Mouse (Mus musculus) stomach, postnatal 0 days (tissue): ENCODE measurements around the gene Zc2hc1b. TPM values are rescaled to one million over a fixed set of nuclear protein-coding genes. Genes with fewer than 3 reads are reported as not detected.

Experiments used
- ATAC-seq: fragments of 200-750 bp; cut with Nextera tagmentation; 2 replicates; pipeline ENCODE4 v1.8.0; 2017; ENCODE audit not compliant: low FRiP score, low TSS enrichment
- DNase-seq: peaks from one replicate; pipeline ENCODE4 v3.0.0-alpha.2; 2016; ENCODE audit warnings: low spot score
- H3K27ac ChIP-seq: fragments of 300-500 bp; sonication (generic); replicated peaks from 2 replicates; pipeline ENCODE4 v1.5.1; 2014; ENCODE audit warnings: mild to moderate bottlenecking, control low read depth
- H3K27me3 ChIP-seq: fragments of 300-500 bp; sonication (generic); 2 replicates; pipeline ENCODE4 v1.6.1; 2014; ENCODE audit warnings: low read length; ENCODE audit not compliant: control insufficient read depth, insufficient read depth
- H3K36me3 ChIP-seq: fragments of 300-500 bp; sonication (generic); 2 replicates; pipeline ENCODE4 v1.6.1; 2014; ENCODE audit warnings: low read length, mixed read lengths; ENCODE audit not compliant: control insufficient read depth, insufficient read depth
- H3K4me1 ChIP-seq: fragments of 300-500 bp; sonication (generic); replicated peaks from 2 replicates; pipeline ENCODE4 v1.6.1; 2014; ENCODE audit warnings: antibody characterized with exemption; ENCODE audit not compliant: control insufficient read depth, insufficient read depth
- H3K4me2 ChIP-seq: fragments of 300-500 bp; sonication (generic); replicated peaks from 2 replicates; pipeline ENCODE4 v1.6.1; 2014; ENCODE audit warnings: low read depth, mild to moderate bottlenecking, control low read depth, moderate library complexity
- H3K4me3 ChIP-seq: fragments of 300-500 bp; sonication (generic); 2 replicates; pipeline ENCODE4 v1.5.1; 2014; ENCODE audit warnings: low read depth, low read length, control low read depth
- H3K9ac ChIP-seq: fragments of 300-500 bp; sonication (generic); 2 replicates; pipeline ENCODE4 v1.6.1; 2014; ENCODE audit warnings: mild to moderate bottlenecking, low read length, control low read depth, mixed read lengths
- H3K9me3 ChIP-seq: fragments of 300-500 bp; sonication (generic); 2 replicates; pipeline ENCODE4 v1.6.1; 2016; ENCODE audit warnings: low read length; ENCODE audit not compliant: control insufficient read depth
- CTCF ChIP-seq: IDR thresholded peaks from 2 replicates; pipeline ENCODE4 v1.5.1; 2016; ENCODE audit warnings: antibody characterized with exemption, low read depth, mild to moderate bottlenecking, moderate library complexity
- EP300 ChIP-seq: optimal IDR thresholded peaks from 2 replicates; pipeline ENCODE3; 2016; ENCODE audit warnings: antibody characterized with exemption
- WGBS: fragments of 180-500 bp; shearing (Covaris S2); extraction: QIAGEN DNeasy Blood & Tissue Kit; methylation state at CpG from one replicate; pipeline ENCODE4 v1.1.7; 2014; 5-methylcytosine and 5-hydroxymethylcytosine counted together
- polyA plus RNA-seq: library from polyadenylated mRNA; unstranded; fragments of >200 nt; fragmentation: Nextera tagmentation; extraction: Ambion mirVana; gene quantifications from 2 replicates; pipeline ENCODE4 v1.2.1, GENCODE M21; 2015

Zc2hc1b gene
- polyA plus RNA-seq, 1 experiment from 2014 or later: not detected

DNA sequence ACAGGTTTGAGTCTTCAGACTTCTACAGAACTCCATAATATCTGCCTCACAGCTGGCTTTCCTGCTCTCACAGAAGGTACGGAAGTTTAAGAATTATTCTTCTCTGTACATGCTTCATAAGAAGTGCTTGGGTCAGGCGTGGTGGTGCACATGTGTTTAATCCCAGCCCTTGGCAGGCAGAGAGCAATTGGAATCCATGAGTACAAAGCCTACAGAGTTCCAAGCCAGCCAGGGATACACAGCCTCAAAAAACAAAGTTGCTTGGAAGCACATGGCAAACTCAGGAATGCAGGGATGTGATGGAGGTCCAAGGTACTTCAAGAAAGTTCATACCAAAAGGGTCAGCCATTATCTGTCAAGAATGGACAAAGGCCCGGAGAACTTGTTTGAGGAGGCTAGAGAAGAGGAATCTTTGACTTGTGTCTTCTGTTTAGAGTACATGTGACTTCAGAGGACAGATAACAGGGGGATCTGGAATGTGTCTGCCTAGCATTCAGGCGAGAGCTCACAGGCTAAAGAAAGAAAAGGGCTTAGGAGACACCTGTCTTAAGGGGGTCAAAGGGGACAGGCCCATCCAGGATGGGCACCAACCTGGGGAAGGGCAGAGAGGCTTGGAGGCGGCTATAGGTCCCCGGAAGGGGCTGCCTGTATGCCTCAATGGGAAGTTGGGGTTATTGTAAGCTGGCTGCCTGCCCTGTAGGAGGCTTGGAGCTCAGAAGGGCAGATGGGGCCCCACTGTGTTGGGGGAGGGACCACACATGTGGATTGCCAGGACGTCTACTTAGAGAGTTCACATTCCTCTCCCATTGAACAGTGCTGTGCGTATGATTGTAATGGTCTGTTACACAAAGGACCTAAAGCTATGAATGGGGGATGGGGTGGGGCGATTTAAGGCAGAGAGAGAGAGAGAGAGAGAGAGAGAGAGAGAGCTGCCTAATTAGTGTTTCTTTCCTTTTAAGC is 60.8 kb downstream of the Zc2hc1b start:
- Histone ChIP-seq H3K36me3 (no peaks in the 10 kb centered on the region), H3K9me3 (no peaks in the 10 kb centered on the region), H3K27me3 (no peaks in the 10 kb centered on the region), H3K4me2 (no peak overlapping the region), H3K9ac (no peak overlapping the region), H3K4me3 (no peak overlapping the region), H3K4me1 (peaks cover 4% of the 10 kb centered on the region), H3K27ac (0 out of 2 replicates have a peak overlapping the region, but pooled peaks have one; percentile 35)
- TF ChIP-seq CTCF (no peak), EP300 (no peak)
- WGBS: 49% methylated on average over 9 of the region's 9 CpGs
- no peak; the same call in 1 of the 2 replicates for ATAC-seq
- no peak for DNase-seq

DNA sequence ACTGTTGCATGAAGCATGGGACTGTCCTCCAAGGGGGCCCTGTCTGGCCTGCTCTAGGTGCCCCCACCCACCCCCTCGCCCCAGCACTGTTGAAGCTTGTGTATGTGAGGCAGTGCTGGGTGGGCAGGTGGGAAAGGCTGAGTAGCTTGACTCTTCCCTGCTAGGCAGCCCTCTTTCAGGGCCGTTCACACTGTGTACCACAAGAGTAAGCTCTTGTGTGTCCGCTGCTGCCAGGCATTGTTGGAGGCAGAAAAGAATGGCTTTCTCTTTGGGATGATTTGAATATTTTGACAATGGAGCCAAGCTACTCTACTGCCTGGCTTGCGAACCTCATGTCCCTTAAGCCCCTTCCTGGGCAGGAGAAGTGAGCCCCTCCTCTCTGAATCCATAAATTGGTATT is 62.8 kb downstream of the Zc2hc1b start:
- Histone ChIP-seq H3K4me3 (no peak overlapping the region), H3K27me3 (no peaks in the 10 kb centered on the region), H3K4me2 (no peak overlapping the region), H3K9ac (no peak overlapping the region), H3K36me3 (no peaks in the 10 kb centered on the region), H3K9me3 (no peaks in the 10 kb centered on the region), H3K4me1 (peaks cover 4% of the 10 kb centered on the region), H3K27ac (no peak overlapping the region)
- 79% methylated on average over 4 of the region's 4 CpGs for WGBS
- ATAC-seq (no peak), DNase-seq (no peak)
- no peak for TF ChIP-seq EP300
- TF ChIP-seq CTCF: no peak

DNA sequence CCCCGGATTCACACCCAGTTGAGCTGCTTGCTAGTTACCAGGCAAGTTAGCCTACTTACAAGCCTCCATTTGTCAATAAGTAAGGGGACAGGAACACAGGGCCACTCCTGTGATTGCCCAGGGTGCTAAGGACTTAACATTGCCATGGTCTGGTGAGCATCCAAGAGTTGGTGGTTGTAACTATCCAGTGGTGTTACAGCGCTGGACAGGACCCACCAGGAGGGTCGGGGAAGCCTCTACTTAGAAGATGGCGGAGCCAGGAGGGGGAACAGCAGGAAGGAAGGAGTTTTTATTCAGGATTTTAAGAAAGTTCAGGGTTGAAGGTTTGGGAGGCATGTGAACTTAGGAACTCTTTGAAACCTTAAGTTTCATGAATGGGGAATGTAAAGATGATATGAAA is 64.2 kb downstream of the Zc2hc1b start:
- peaks cover 4% of the 10 kb centered on the region for H3K4me1 ChIP-seq
- DNase-seq (no peak), ATAC-seq (0 out of 2 replicates have a peak, but pooled peaks have one; percentile 30)
- no peak overlapping the region for H3K4me2 ChIP-seq
- no peaks in the 10 kb centered on the region for H3K9me3 ChIP-seq
- H3K4me3 ChIP-seq: no peak overlapping the region
- H3K27ac ChIP-seq: no peak overlapping the region
- no peaks in the 10 kb centered on the region for H3K36me3 ChIP-seq
- no peak for TF ChIP-seq EP300
- H3K9ac ChIP-seq: no peak overlapping the region
- no peaks in the 10 kb centered on the region for H3K27me3 ChIP-seq
- WGBS: 82% methylated on average over 4 of the region's 4 CpGs

DNA sequence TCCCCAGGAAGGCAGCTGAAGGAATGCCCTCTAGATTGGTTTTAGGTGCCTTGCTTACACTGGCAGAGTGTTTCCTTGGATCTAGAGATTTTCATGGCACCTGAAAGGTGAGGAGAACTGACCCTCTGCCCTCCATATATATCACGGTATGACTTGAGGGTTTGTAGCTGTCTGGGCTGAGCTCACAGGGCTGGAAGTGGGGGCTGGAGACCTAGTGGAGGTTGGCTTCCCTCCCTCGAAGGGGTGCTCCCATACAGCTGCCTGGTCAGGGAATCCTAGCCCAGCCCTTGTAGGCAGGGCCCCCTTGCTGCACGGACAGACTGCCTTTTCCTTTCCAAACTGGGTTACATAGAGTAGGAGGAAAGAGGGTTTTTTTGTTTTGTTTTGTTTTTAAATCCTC is 65.0 kb downstream of the Zc2hc1b start:
- no peaks in the 10 kb centered on the region for H3K27me3 ChIP-seq
- no peak overlapping the region for H3K9ac ChIP-seq
- H3K4me3 ChIP-seq: no peak overlapping the region
- ATAC-seq: peak; percentile 33; the same call in 1 of the 2 replicates
- H3K27ac ChIP-seq: 0 out of 2 replicates have a peak overlapping the region, but pooled peaks have one; percentile 56
- no peak overlapping the region for H3K4me2 ChIP-seq
- no peaks in the 10 kb centered on the region for H3K36me3 ChIP-seq
- H3K9me3 ChIP-seq: no peaks in the 10 kb centered on the region
- 33% methylated on average over 3 of the region's 3 CpGs for WGBS
- peaks cover 4% of the 10 kb centered on the region for H3K4me1 ChIP-seq
- no peak for DNase-seq
- TF ChIP-seq CTCF: no peak

DNA sequence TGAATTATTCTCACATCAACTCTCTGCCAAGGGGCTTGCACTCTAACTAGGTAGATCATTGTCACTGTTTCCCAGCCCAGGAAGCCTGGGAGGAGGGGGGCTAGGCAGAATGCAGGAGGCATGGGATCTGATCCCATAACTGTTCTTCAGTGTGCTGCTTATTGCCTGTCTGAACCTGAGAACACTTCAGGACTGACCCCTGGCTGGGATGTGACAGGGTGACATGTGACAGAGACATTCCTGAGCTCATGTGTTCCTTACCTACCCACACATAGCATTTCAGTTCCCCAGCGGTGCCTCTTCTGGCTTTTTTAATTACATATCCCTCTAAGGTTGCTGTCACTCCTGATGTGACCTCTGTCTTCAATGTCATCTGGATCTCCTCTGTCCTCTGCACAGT is 68.0 kb downstream of the Zc2hc1b start:
- H3K9me3 ChIP-seq: no peaks in the 10 kb centered on the region
- H3K4me3 ChIP-seq: no peak overlapping the region
- TF ChIP-seq CTCF (no peak), EP300 (no peak)
- H3K27me3 ChIP-seq: no peaks in the 10 kb centered on the region
- H3K4me2 ChIP-seq: no peak overlapping the region
- no peak for DNase-seq
- no peak overlapping the region for H3K9ac ChIP-seq
- H3K4me1 ChIP-seq: no peaks in the 10 kb centered on the region
- H3K36me3 ChIP-seq: no peaks in the 10 kb centered on the region
- ATAC-seq: no peak
- 76% methylated on average over 1 of the region's 1 CpGs for WGBS
- H3K27ac ChIP-seq: no peak overlapping the region

DNA sequence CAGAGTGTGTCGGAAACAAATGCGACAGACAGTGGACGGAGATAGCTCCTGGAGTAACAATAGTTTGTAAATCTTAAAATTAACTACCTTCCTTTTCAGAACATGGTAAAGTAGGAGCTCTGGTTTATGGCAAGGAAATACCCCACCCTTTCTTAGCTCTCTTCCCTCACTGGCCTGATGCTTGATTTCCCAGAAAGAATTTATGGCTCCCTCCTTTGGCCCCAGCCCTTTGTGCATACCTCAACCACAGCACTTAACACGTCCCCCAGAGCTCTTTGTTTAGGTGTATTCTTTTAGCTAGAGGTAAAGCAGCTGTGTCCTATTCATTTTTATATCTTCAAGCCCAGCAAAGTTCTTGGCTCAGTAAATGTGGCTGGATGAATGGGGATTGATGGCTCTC is 69.0 kb downstream of the Zc2hc1b start:
- 53% methylated on average over 4 of the region's 4 CpGs for WGBS
- no peak for ATAC-seq

More for the DNA sequence above, 69.0 kb downstream of the Zc2hc1b start:
- H3K4me2 ChIP-seq: no peak overlapping the region
- no peak for DNase-seq
- H3K27me3 ChIP-seq: no peaks in the 10 kb centered on the region
- no peak overlapping the region for H3K4me3 ChIP-seq
- TF ChIP-seq CTCF: no peak
- TF ChIP-seq EP300: no peak
- no peaks in the 10 kb centered on the region for H3K9me3 ChIP-seq
- no peak overlapping the region for H3K27ac ChIP-seq
- no peaks in the 10 kb centered on the region for H3K36me3 ChIP-seq
- no peak overlapping the region for H3K9ac ChIP-seq
- no peaks in the 10 kb centered on the region for H3K4me1 ChIP-seq
